Mouse (Mus musculus) granulocyte monocyte progenitor cell, adult 5-6 weeks (primary cell): ENCODE results near the gene Tas1r3. TPM values are rescaled to one million over a fixed set of nuclear protein-coding genes. Genes with fewer than 3 reads are reported as not detected.
A peak's percentile ranks its signal among the peaks of the same experiment; 100 is the strongest.

Experiments
- ATAC-seq: replicated peaks from 2 replicates; pipeline ENCODE4 v1.8.0; 2016; ENCODE audit warnings: mild to moderate bottlenecking, moderate TSS enrichment, inconsistent platforms; ENCODE audit not compliant: poor library complexity, severe bottlenecking
- total RNA-seq, 2 experiments: library from RNA; stranded (forward) in 1 of 2; stranded (reverse) in 1 of 2; fragments of 200-712, 200-1000 nt in 1 of 2; fragments of >200 nt in 1 of 2; fragmentation: Nextera tagmentation in 1 of 2; gene quantifications; 2 replicates each; pipeline ENCODE4 v1.2.3; 2014 to 2017

Gene Tas1r3
- total RNA-seq, 2 experiments from 2014 or later = 0.93 TPM; not detected in 1

GRCm38 (mm10) chr4:155888181-155888580 lies 25.0 kb upstream of the Tas1r3 start:
- ATAC-seq = no peak

- no peak for ATAC-seq
These were observed 24.5 kb upstream of the Tas1r3 start for GRCm38 (mm10) chr4:155887674-155888073.

GRCm38 (mm10) chr4:155886330-155886729 lies 23.2 kb upstream of the Tas1r3 start:
- peak; percentile 81 for ATAC-seq

GRCm38 (mm10) chr4:155883587-155883986 lies 20.4 kb upstream of the Tas1r3 start:
- no peak for ATAC-seq

- ATAC-seq = no peak
These were observed 8.2 kb upstream of the Tas1r3 start for GRCm38 (mm10) chr4:155871404-155871803.

- peak; percentile 95 for ATAC-seq
These were observed 6.3 kb upstream of the Tas1r3 start, which contains the start of the genes Cptp and Ints11 for GRCm38 (mm10) chr4:155869317-155870033. Gene Cptp (minus strand): TSS chr4:155869440. Gene Ints11 (plus strand): TSS chr4:155869546.

GRCm38 (mm10) chr4:155868614-155869298 lies 5.6 kb upstream of the Tas1r3 start:
- peak; percentile 47 for ATAC-seq

GRCm38 (mm10) chr4:155861787-155862186 lies 1.4 kb downstream of the Tas1r3 start:
- peak; percentile 60 for ATAC-seq

- ATAC-seq = peak; percentile 78
These were observed 3.8 kb downstream of the Tas1r3 start for GRCm38 (mm10) chr4:155859318-155859717.

- ATAC-seq = no peak
These were observed 6.3 kb downstream of the Tas1r3 start for GRCm38 (mm10) chr4:155856881-155857280.

GRCm38 (mm10) chr4:155856071-155856470 lies 7.1 kb downstream of the Tas1r3 start:
- ATAC-seq = 0 out of 2 replicates have a peak, but pooled peaks have one; percentile 17

GRCm38 (mm10) chr4:155854991-155855390 lies 8.2 kb downstream of the Tas1r3 start:
- no peak for ATAC-seq

GRCm38 (mm10) chr4:155853421-155853820 lies 9.7 kb downstream of the Tas1r3 start:
- ATAC-seq = no peak

GRCm38 (mm10) chr4:155851951-155852411 lies 11.2 kb downstream of the Tas1r3 start:
- no peak for ATAC-seq

GRCm38 (mm10) chr4:155851368-155851767 lies 11.8 kb downstream of the Tas1r3 start:
- no peak for ATAC-seq

GRCm38 (mm10) chr4:155849792-155850451 lies 13.2 kb downstream of the Tas1r3 start:
- ATAC-seq = no peak

GRCm38 (mm10) chr4:155849391-155849790 lies 13.8 kb downstream of the Tas1r3 start:
- ATAC-seq = no peak

GRCm38 (mm10) chr4:155848434-155849095 lies 14.6 kb downstream of the Tas1r3 start:
- no peak; the same call in 1 of the 2 replicates for ATAC-seq

GRCm38 (mm10) chr4:155847591-155848352 lies 15.4 kb downstream of the Tas1r3 start:
- ATAC-seq = peak; percentile 23
